Mouse (Mus musculus) erythroblast, embryonic 14.5 days (primary cell): ENCODE measurements around the gene Hsf2bp.

ENCODE experiments used
- GATA1 ChIP-seq: IDR thresholded peaks from 2 replicates; pipeline ENCODE4 v1.6.1; 2012; ENCODE audit warnings: low read length, inconsistent platforms, mixed read lengths
- TAL1 ChIP-seq: IDR thresholded peaks from 3 replicates; pipeline ENCODE4 v1.6.1; 2012; ENCODE audit warnings: low read length, inconsistent platforms, mixed read lengths

DNA sequence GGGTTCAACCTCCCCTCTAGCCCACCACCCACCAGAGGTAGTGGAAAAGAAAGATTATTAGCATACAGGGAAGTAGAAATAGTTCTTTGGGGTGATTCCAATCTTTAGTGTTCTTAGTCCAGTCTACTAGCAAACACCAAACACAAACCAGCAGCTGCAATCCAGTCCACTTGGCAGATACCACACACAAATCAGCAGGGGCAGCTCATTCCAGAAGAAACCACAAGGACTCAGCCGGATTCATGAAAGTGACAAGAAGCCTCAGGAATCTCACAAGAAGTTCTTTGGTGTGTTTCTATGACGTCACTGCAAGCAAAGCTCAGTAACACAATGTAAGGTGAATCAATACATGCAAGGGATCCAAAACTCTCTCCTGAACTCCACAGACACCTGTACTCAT, 44.1 kb downstream of the Hsf2bp start:
- TF ChIP-seq TAL1 (no peak), GATA1 (no peak)
